Mouse (Mus musculus): ENCODE measurements around the gene Hdhd5.

Gene Hdhd5

DNA sequence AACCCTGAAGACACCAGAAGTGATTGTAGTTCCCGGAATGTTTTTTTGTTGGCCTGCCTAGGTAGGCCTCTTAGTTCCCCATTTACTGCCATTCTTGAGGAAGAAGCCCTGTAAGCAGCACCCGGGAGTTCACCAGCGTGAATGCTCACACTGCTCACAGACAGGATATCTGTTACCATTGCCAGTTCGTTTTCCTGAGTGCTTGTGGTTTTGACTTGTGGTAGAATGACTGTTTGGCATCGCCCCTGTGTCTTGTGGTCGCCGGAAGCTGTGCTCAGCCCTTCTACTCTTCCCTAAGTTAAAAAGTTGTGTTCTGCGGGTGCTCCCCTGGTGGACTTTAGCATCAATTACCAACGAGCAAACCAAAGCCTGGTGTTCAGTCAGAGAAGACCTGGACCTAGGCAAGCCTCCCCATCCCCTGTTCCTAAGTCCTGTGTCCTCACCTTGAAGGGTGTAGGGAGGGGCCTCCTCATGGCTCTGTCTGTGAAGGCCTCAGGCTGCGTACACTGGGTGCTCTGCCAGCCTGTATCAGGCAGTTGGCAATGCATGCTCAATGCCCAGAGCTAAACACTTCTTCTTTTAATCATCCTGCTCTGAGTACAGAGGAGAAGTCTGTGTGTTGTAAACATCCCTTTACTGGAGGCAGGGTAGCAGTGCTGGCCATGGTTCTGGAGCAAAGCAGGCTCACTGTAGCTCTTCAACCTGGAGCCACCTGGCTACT is 64.3 kb downstream of the Hdhd5 start:
- in situ Hi-C loops (cut with MboI; ENCODE audit: low pct_unique_long_range_greater_than_20kb in 1 of 2, low sequenced_read_pairs in 2 of 2, unreplicated experiment in 1 of 2): no loop called here

DNA sequence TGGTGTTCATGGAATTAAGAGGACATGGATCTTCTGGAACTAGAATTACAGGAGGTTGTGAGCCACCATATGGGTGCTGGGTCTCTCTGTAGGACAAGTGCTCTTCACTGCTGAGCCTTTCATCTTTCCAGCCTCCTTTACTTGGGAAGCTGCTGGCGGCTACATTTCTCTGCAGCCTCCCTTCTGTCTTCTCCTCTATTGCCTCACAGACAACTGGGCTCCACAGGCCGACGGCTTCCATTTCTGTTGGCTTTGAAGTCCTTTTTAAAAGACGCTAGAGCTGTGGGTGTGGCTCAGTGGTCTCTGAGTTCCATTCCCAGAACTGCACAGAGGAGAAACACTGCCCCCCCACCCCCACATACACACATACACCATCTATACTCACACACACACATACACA is 65.7 kb downstream of the Hdhd5 start:
- in situ Hi-C loops (cut with MboI; ENCODE audit: low pct_unique_long_range_greater_than_20kb in 1 of 2, low sequenced_read_pairs in 2 of 2, unreplicated experiment in 1 of 2): no loop called here

DNA sequence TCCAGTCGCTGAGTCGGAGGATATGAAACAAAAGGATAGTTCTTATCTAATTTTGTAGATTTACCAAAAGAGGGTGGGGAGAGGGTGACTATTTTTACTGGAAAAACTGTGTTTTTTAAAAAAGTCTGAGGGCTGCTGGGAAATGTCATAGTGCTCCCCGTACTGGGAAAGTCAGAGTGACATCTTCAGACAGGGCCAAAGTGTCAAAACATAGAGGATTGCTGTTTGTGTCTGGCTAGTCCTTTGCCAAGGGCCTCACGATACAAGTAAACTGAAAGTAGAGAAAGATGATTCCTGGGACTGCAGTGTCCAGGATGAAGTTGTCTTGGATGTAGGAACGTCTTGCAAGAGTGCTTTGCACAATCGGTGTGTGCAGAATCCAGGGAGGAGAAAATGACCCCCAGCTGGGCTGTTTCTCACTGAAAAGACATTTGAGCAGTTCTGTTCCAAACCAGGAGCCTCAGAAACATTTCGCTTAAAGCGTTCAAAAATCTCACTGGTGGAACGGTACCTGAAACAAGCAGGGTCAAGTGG is 66.6 kb downstream of the Hdhd5 start:
- in situ Hi-C loops (cut with MboI; ENCODE audit: low pct_unique_long_range_greater_than_20kb in 1 of 2, low sequenced_read_pairs in 2 of 2, unreplicated experiment in 1 of 2): no loop called here

DNA sequence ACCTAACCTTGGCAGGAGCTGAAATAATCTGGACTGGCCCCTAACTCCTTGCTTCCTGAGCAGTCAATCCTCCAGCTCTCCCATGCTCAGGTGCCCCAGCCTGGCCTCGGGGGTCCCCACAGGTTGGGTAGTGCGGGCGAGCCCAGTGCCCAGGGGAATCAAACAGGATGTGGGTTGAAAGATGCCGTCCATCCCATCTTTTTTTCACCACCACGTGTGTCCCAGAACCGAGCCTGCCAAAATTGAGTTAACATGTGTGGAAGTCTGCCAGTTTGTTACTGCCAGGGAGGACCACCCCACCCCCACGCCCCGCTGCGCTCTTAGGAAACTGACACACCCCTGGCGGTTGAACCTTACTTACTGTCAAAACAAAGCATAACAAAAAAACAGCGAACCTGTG is 67.2 kb downstream of the Hdhd5 start:
- in situ Hi-C loops (cut with MboI; ENCODE audit: low pct_unique_long_range_greater_than_20kb in 1 of 2, low sequenced_read_pairs in 2 of 2, unreplicated experiment in 1 of 2): no loop called here

DNA sequence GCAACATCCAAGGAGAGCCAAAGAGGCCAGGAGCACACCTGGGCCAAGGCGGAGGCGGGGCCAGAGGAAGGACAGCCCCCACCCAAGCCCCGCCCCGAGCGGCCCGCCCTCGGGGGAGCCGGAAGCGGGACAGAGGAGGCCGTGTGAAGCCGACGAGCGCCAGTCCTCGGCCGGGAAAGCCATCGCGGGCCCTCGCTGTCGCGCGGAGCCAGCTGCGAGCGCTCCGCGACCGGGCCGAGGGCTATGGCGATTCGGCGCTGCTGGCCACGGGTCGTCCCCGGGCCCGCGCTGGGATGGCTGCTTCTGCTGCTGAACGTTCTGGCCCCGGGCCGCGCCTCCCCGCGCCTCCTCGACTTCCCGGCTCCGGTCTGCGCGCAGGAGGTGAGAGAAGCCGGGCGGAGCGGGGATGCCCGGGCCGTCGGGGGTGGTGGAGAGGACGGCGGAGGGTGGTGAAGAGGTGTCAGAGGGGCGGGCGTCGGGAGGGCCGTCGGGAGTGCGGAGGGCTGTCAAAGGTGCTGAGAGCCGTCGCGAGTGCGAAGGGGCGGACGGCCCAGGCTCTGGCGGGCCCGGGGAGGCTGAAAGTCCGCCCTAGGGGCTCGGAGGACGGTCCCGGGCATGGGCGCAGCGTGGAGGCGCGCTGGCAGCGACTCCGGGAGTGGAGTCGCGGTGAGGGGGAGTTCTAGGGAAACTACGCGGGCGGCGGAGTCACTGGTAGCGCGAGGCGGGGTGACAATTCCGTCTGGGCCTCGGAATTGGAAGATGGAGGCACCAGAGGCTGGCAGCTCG is 67.8 kb downstream of the Hdhd5 start, which contains the start of gene Il17ra:
TSS of gene Il17ra (plus strand) at position 162 of the 786 bp plus-strand sequence.
- in situ Hi-C loops (cut with MboI; ENCODE audit: low pct_unique_long_range_greater_than_20kb in 1 of 2, low sequenced_read_pairs in 2 of 2, unreplicated experiment in 1 of 2): no loop called here

DNA sequence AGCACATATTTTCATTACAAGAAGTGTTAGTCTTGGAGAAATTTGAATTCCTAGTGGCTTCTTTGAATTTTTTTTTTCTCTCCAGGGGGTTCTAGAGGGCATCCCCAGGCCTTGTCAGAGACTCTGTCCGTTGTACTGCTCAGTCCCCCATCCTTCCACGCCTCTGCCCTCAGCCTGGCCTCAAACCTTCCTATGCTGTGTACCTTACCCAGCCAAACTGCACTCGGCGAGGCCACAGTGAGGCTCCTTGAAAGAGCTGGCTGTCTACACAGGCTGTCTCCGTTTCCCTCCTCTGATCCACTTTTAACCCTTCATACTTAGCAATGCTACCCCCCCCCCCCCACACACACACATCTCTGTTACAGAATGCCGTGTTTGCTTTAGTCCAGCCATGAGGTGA is 68.9 kb downstream of the Hdhd5 start:
- in situ Hi-C loops (cut with MboI; ENCODE audit: low pct_unique_long_range_greater_than_20kb in 1 of 2, low sequenced_read_pairs in 2 of 2, unreplicated experiment in 1 of 2): no loop called here

DNA sequence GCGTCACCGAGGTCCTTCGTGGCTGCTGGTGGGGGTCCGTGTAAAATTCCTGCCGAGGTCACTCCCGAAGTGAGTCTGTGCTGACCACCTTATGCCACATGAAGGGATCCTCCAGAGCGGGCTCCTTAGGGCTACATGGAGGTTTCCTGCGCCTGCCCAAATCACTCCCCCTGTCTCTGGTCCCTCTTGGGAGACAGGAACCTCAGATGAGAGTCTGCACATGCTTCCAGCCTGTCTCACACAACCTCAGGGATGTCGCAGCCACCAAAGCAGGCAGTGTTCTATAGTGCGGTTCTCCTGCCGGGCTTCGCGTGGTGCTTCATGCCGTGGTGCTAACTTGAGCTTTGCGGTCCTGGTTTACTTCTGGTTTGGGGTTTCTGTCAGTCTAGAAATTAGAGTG is 69.9 kb downstream of the Hdhd5 start:
- in situ Hi-C loops (cut with MboI; ENCODE audit: low pct_unique_long_range_greater_than_20kb in 1 of 2, low sequenced_read_pairs in 2 of 2, unreplicated experiment in 1 of 2): no loop called here
